Mouse (Mus musculus) activated CD4-positive, CD25-positive, alpha-beta regulatory T cell, adult 4 months (primary cell): ENCODE measurements around the gene Rgma. TPM values are rescaled to one million over a fixed set of nuclear protein-coding genes. Genes with fewer than 3 reads are reported as not detected.

Experiments
- ATAC-seq: one replicate; pipeline ENCODE4 v1.8.0; 2017
- polyA plus RNA-seq, 2 experiments: library from polyadenylated mRNA; unstranded; fragments of 100-300 nt; shearing (Covaris generic); gene quantifications; one replicate each; pipeline ENCODE4 v1.2.1; 2017

Gene Rgma
- polyA plus RNA-seq, 2 experiments from 2014 or later: not detected

DNA sequence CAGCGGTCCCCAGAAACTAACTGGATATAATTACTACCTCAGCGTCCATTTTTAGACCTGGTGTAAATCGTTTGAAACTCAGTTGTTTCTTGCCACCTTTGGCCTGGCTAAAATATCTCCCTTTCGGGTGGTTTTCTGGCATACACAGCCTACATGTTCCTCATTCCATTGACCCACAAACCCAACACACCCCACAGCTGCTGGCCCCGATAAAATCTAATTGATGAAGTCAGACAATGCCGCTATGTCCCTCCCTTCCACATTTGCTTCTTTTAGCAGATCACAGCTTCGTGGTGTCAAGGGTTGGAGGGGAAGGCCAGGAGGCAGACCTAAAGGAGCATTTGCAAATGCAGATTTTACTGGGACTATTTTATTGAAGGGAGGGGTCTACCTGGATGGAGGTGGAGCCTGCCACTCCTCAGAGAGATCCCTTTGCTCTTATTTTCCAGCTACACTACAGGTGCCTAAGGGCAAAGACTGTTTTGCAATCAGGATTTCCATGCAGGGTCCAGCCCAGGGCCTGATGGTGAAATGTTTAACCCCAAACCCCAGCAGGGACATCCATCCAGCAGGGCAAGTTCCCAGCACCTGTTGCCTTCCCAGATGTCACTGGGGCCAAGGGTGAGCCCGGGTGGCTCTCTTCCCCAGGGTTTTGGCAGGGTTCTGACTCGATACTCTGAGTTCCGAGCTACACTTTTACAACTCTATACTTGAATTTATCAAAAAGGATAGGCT, 3.6 kb upstream of the Rgma start:
- no peak for ATAC-seq

DNA sequence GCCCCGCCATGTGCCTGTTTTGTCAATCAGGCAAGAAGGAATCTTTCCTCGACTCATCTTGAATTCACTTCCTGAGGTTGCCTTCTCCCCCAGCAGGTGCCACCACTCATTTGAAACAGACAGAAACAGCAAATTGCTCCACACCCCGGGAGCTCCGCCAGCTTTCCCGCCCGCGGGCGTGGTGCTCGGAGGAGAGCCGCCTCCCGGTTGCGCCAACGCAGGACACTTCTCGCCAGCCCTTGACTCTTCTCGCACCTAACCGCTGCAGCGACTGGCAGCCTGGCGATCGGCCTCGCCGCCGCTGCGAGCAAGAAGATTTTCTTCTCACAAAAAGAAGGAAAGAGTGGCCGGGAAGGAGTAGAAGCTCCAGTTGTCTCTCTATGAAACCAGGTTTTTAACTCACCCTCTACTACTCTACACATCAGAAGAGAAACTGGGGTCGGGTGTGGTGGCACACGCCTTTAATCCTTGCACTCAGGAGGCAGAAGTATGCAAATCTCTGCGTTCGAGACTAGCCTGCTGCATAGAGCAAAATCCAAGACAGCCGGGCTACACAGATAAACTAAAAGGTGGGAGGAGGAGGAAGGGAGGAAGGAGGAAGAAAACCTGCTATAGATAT, 2.8 kb upstream of the Rgma start:
- no peak for ATAC-seq

DNA sequence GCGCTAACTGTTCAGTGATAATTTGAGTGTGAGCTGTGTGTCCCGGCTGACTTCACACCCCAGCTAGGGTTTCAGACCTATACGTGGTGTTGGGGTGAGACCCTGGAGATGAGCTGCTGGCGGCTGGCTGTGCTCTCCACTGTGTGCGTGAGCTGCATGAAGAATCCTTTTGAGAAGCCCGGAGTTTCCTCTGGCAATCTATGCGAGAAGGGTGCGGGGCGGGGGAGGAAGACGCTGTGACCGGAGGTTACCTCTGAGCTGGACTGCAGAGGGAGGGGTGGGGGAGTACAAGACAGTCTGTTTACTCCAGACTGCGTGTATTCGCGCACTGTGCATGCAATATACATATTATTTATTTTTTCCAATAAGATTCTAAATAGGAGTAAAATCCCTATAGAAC, 582 bp upstream of the Rgma start:
- ATAC-seq: no peak

DNA sequence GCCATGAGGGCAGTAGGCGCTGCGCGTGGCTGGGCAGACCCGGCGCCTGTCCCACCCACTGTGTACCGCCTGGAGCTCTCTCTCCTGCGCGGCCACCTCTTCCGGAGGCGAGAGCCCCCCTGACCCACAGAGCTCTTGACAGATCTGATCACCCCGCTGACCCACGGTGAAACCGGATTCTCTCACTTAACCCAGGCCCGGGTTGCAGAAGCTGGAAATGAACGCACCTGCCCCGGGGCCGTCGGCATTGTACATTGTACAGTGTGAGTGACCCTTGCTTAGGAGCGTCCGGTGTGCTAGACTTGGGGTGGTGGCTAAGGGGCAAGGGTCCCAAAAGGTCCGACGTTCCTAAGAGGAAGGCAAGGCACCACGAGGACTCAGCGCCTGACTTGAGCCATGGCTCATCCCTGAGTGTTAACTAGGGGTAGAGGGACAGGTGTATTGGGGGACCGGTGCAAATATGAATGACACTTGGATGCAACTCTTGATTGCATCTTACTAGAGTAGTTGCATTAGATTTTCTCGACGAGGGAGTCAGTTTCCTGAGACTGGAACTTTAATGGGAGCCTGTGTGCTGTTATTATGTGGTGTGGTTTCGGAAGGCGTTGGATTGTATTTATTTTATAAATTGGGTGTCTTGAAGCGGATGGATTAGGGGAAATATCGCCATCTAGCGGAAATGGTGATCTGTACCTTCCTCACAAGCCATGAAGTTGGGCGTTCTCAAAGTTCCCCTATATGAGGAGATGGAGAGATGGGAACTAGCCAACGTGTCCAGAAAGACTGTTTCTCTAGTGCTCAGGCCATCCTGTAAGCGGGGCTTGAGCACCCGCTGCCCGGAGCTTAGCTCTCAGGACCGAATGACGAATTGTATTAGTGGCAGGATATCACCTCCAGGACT, 1.0 kb downstream of the Rgma start:
- no peak for ATAC-seq

DNA sequence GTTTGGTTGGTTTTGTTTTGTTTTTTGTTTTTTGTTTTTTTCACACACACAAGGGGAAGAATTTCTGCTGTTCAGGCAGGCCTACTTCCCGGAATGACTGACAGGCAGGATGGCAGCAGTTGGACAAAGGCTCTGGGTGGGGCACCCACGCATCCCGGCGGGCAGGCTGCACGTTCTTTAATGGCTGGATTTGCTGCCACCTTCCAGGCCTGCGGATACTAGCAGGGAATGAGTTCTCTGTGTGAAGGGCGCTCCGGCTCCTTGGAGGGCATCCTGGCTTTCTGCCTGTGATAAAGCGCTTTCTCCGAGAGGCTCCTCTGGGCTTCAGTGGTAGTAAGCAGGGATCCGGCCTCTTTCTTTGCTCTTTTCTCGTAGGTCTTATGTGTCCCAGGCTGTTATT, 2.0 kb downstream of the Rgma start:
- ATAC-seq: no peak

DNA sequence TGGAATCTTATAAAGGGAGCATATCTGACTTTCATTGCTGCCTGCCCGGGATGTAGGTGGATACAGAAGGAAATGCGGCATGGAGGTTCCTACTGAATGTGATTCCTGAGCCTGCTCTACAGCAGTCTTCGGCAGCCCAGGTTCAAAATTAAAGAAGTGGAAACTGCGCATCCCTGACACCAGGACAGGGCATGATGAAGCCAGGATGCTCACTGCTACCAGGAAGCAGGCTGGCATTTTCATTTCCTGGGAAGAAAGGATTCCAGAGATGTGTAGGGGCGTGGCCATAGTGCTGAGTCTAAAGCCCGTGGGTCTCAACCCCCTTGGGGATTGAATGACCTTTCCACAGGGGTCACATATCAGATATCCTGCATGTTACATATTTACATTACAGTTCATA, 2.7 kb downstream of the Rgma start:
- no peak for ATAC-seq

DNA sequence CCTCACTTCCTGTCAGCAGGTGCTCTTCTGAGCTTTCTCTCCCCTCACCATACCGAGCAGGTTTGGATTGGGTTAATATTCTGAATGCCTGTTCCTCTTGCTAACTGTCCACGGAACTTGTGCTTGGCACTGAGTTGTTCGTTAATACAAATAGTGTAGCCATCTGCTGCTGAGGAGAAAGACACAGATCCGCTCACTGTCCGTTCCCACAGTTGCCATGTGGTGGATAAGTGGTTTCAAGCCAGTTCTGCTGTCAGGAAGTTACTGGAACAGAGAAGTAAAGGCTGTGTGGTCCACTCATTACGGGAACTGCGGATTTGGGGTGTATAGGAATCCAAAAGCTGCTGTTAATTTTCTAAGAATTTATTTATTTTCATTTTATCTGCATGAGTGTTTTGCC, 7.5 kb downstream of the Rgma start:
- ATAC-seq: no peak

DNA sequence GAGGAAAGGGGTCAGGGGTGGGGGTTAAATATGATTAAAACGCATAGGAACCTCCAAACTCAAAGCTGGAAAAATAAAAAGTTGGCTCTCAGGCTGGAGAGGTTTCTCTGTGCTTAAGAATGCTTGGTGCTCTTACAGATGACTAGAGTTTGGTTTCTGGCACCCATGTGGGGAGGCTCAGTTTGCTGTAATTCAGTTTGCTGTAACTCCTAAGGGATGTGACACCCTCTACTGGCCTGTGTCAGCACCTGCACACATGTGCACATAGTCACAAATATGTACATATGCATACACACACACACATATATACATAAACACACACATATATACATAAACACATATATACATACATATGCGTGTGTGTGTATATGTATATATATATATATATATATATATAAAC, 13.6 kb downstream of the Rgma start:
- ATAC-seq: no peak

DNA sequence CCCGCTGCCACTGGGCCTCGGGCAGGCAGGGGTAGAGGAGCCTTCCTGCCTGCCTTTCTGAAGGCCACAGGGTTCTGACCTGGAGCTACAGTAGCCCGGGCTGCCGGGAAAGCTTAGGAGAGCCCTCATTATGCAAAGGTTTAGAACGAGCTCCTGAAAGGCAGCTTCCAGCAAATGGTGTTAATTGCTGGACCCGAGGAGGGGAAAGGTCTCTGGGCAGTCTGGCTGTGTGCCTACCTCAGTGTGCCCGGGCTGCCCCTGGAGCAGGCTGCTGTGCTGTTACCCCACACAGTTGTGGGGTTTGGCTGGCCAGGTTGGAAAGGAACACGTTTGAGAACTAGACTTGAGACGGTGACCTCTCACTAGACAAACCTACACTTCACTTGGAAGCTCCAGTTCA, 14.1 kb downstream of the Rgma start:
- no peak for ATAC-seq

DNA sequence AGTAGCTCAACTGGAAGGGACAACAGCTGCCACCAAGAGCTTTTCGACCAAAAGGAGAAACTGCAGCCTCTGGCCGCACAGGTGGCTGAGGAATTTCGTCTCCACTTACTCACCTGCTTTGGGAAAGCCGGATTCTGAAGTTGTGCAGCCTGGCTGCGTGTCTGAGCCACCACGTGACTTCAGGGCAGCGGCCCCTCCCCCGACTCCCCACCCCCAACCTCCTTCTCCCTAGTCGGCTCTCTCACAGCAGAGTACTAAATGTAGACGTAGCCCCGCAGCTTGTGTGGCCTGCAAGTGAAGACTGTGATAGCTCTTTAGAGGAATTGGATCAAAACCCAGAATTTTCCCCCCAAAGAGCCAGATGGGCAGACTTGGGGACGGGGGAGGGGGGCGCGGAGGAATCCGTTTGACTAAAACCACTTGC, 14.6 kb downstream of the Rgma start:
- no peak for ATAC-seq

DNA sequence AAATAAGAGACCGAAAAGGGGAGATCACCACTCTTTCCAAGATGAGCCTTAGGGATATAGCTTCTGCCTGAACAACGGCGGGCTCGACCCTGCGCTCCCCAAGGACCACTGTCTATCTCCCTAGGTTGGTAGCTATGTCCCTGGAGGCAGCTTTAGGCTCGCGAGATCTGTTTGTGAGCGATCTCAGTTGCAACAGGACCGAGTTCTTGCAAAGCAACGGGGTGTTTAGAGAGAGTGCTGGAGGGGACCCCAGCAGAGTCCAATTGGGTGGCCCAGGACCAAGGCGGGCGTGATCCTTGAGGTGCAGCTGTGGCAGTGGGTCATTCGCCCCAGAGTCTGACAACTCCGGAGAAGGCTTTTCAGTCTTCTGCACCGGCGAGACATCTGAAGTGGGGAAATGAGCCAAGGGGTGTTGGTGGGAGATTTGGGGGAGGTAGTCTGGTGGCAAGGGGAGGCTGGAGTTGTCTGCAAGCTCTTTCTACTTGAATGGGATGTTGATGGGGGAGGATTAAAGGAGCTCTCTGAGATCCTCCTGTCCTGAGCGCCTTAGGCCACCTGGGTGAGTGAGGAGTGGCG, 15.2 kb downstream of the Rgma start:
- ATAC-seq: no peak

DNA sequence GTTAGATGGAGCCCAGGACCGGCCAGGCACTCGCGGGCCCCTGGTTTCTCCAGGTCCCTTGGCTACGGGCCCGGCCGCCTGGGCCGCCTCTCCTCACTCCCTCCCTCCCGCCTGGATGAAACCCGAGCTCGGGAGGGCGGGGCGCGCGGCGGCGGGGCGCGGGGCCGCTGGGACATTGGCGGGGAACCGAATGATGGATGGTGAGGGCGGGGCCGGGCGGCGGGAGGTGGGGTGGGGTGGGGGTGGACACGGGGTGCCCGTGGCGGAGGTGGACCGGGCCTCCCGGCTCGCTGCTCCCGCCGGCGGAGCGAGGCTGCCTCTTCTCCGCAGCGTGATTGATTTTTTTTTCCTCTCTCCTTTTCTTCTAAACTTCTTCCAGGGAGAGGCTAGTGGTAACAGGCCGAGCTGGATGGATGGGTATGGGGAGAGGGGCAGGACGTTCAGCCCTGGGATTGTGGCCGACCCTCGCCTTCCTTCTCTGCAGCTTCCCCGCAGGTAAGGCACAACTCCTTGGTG, 15.8 kb downstream of the Rgma start:
- no peak for ATAC-seq

DNA sequence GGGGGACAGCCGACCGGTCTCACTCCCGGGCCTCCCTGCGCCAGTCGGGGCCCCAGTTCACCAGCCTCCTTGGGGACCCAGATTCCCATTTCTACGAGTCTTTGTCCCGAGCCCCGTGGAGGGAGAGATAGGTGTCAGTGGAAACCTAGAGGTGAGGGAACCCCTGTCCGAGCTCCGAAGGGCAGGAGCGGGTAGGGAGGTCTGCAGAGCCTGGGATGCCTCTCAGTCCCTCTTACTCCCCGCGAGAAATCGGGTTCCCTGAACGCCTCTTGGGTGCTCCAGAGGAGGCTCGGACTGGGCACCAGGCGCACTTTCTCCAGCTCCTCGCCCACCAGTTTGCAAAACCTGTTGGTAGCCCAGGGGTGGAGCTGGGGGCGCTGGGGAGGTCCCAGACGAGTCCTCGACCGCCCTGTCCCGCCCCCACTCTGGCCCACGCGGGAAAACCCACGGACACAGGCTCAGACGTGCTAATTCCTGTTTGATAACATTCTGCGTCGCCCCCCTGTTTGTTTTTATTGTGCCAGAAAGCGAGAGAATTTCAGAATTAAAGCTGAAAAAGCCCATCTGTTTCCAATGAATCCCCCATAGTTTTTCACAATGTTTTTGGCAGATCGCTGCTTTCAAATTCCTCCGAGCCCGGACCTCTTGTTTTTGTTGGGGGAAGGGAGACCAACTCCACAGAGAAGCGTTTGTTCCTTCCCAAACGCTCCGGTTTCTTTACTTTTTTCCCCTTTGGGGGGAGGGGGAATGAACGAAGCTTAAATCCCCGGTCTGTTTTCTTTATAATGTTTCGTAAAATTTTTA, 16.4 kb downstream of the Rgma start:
- ATAC-seq: no peak

DNA sequence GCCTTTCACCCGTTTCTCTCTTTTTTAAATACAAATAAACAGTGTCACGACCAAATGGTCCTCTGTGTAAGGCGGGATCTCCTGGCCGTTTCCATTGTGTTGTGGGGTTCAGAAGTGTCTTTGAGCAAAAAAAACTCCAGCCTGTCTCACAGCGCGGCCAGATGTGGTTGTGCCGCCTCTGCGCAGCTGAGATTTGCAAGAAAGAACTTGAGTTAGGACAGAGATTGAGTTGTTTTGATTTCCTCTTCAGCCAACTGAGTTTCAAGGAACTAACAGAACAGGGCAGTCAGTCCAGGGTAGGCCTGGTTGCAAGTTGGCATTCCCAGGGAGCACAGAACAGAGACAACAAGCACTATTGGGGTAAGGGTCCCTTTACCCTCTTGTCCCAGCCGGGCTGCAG, 17.1 kb downstream of the Rgma start:
- ATAC-seq: no peak

DNA sequence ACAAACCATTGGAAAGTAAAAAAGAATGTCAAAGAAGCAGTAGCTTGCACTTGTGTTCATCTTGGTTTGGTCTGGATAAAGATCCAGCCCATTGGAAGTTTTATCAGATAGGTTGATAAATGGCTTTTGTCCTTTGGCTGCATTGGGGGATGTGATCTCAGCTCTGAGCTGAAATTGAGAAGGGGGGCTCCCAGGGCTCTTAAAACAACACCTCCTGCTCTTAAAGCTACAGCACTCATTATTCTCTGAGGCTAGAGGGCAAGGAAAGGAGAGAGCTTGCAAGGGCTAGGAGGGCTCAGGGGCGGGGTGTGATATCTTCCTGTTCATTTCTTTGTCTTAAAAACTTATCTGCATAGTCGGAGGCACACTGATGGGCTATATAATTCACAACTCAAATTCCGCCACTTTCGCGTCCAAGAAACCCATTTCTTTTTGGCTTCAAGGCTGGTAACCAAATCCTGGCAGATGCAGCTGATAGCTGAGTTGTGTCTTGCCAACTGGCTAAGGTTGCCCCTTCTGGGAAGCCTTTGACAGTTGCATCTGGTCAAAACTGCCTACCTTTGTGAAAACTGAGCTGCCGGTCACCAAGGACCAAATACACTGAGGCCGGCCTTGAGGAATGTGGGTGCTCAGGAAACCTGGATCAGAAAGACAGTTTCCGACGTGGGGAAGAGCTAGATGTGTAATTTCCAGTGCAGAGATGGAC, 18.2 kb downstream of the Rgma start:
- no peak for ATAC-seq

DNA sequence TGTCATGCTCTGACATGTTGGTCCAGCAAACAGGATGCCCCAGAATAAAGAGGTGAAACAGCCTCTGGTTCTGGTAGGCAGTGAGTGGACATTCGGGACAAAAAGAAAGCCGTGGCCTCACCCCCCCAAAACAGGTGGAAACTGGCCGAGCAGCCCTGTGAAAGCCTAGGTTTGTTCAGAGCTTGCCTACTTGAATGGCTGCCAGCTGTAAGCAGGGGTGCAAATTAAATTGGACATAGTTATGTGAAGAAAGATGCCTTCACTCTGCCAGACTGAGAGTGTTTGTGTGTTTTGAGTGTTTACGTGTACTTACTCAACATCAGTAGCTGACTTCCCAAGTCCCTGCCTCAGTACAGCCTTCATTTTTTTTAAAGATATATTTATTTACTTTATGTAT, 18.7 kb downstream of the Rgma start:
- no peak for ATAC-seq

DNA sequence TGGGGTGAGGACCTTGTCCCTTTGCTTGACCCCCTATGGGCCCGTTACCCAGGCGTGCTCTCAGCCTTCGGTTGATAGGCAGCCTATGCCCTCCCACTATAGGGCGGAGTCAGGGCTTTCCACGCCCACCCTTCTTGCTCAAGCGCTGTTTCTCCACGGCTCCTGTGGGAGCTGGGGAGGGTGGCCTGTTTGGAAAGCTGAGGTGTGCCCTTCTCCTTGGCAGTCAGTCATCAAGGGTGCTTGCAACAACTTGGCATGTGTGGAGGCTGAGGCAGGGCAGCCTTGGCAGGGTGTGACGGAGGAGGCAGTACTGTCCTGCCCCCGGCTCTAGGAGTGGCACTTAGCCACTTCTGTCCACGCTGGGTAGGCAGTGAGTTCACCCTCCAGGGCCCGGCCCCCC, 23.0 kb downstream of the Rgma start:
- no peak for ATAC-seq

DNA sequence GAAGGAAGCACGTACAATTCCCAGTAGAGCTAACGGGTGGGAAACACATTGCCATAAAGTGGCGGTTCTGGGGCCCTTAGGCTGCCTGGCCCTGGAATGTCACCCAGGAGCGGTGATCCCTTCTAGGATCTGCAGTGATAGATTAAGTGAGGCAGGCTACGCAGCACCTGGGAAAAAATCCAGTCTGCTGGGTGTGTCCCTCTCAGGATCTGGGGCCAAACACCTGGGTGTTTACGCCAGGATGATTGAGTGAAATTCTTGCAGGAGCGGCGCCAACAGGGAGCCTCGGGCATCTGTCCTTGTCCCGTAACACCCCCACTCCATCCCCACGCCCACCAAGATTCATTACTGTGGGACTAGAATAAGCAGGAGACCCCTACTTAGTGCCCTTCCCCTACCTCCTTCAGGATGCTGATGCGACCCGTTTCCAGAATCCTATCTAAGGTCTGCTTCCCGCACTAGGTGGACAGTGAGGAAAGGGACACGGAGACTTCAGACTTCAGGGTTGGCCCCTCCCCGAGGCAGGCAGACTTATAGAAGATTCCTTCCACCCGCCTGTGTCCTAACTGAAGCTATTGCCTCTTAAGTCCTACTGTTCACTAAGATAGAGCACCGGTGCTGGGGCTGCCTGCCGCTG, 23.6 kb downstream of the Rgma start:
- no peak for ATAC-seq

DNA sequence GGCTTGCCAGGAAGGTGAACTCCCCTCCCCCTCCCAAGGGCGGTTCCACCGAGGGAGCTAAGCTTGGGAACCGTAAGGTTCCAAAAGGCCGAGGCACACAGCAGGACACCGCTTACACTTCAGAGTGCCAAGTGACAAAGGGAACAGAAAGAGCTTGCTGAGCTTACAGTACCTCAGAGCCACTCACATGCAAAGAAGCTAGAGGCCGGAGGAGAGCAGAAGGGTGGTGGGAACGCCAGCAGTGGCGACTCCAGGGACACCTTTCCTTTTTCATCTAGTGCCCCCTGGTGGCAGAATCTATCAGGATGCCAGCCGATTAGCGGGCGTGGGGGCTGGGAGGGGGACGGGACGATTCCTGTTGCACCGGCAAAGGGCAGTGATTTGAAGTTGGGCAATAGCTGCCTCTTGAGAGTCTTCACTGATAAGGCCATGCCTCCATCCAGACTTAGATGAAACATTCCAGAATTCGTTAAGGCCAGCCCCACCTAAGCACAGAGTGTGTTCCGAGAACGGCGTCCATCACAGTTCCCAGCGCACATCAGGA, 24.3 kb downstream of the Rgma start:
- no peak for ATAC-seq

DNA sequence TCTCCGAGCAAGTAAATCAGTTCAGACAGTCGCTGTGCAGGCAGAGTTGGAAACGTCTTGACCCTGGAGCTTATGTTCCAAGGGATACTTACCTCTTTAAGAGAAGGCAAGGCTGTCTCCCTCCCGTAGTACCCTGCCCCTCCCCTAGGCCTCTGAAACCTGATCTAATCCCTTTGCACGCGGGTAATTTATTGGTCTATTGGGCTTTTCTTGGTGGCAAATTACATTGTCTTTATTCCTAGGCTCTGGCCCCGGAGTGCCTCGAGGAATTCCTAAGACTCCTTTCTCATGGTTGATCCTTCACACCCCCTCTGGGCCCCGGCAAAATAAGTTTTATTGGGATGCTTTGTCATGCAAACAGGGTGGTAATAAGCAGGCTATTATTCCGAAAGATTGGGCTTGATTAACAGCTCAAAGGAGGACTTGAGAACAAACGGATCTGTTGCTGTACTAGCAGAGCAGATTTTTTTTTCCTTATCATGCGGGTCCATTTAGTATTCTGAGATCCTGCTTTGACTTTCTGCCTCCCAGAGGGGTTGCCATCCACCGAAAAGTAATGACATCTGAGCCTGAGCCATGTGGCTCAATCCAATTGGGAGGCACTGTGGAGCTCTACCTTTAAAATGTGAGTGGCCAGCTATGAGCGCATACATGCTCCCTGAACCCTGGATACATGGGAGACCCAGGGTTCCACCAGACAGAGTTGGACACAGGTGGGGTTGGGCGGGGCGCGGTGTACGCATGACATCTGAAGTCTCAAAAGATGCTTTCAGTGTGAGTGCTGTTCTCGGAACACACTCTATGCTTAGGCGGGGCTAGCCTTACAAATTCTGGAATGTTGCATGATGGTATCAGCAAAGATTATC, 25.0 kb downstream of the Rgma start:
- no peak for ATAC-seq
